Mouse (Mus musculus) lung, adult 2 months (tissue): ENCODE data around the gene Ncoa5.

Experiments used
- CTCF ChIP-seq: fragments of 200-500 bp; IDR thresholded peaks from 2 replicates; pipeline ENCODE4 v1.5.1; 2011; ENCODE audit warnings: mild to moderate bottlenecking, low read length, control low read depth; ENCODE audit not compliant: insufficient read depth
- POLR2A ChIP-seq: fragments of 200-500 bp; IDR thresholded peaks from 2 replicates; pipeline ENCODE4 v1.6.1; 2011; ENCODE audit warnings: low read depth, mild to moderate bottlenecking, control low read depth, low read length, borderline replicate concordance; ENCODE audit errors: extremely low read depth

GRCm38 (mm10) chr2:164986371-164987027, 48.2 kb downstream of the Ncoa5 start:
- TF ChIP-seq CTCF = no peak
- no peak for TF ChIP-seq POLR2A
